Mouse (Mus musculus) B cell, adult 2 months (primary cell): Measurements from ENCODE around the gene Txndc11.

ENCODE experiments used
- DNase-seq, 2 experiments: peaks; one replicate each; pipeline ENCODE4 v3.0.0; 2022

Gene Txndc11

DNA sequence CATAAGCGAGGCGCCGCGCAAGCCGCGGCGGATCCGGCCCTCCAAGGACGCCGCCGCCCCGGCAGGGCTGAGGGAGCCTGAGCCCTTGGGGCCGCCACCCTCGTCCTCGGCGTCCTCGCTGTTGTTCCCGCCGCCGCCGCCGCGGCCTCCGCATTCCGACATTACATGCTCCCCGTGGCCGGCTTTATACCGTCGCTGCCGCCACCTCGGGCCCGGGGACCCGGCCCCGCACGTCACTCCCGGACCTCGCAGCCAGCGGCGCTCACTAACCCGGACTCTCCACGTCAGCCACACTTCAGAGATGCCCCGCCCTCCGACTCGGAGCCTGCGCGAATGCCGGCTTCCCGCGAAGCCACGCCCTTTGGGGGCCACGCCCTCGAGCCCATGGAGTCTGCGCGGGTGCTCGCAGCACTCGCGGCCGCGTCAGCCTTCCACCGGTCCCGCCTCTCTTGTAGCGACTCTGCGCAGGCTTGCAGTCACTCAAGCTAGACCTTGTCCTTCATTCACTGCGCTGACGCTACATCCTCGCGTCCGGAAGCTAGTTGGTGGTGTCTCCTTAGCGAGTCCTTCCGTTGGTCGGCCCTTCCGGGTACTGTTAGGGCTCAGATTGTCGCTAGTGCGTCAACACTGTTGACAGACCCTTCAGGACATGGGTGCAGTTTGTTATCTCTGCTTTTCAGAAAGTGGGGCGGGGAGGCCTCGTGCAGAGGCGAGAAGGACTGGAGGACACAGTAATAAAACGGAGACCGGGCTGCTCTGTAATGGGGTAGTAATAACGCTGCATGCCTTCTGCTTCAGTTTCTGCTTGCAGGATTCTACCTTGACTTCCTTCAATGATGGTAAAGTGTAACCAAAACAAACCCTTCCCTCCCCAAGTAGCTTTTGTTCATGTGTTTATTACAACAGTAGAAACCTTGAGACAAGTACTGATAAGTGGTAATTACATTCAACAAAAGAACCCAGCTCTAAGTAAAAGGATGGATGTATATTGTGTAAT, at the start of gene Txndc11:
Gene Txndc11, minus strand, starts transcription at position 303 of the 997 bp plus-strand sequence.
- DNase-seq = peak; percentile 100

DNA sequence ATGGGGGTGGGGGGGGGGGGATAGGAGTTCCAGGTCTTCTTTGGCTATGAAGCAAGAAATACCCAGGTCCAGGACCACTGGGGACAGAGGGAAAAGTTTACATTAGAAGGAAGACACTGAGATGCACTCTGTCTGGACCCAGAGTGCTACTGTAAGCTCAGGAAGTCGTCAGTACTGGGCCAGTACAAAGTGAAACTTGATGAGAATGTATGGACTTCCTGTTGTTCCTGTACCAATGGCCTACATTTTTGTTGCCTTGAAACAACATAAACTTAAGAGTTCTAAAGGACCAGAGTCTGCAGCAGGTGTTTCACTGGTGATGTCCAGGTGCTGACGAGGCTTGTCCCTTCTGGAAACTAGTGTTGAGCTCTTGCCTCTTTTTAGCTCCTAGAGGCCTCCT, 43.0 kb upstream of the Txndc11 start:
- DNase-seq = no peak

DNA sequence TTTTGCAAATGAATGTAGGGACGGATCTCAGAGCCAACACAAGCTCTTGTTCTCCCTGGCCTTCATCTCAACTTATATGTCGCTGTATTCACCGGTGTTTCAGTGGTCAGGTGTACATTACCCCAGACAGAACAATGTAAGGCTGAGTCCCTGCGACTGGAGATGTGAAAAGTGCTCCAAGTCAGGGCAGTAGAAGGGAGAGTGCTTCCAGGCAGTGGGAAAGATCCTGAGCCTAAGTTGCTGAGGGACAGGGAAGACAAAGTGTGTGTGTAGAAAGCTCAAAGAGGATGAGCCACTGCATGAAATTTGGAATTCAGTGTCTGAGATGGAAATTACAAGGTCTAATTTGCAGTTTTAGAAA, 42.4 kb upstream of the Txndc11 start:
- no peak for DNase-seq

DNA sequence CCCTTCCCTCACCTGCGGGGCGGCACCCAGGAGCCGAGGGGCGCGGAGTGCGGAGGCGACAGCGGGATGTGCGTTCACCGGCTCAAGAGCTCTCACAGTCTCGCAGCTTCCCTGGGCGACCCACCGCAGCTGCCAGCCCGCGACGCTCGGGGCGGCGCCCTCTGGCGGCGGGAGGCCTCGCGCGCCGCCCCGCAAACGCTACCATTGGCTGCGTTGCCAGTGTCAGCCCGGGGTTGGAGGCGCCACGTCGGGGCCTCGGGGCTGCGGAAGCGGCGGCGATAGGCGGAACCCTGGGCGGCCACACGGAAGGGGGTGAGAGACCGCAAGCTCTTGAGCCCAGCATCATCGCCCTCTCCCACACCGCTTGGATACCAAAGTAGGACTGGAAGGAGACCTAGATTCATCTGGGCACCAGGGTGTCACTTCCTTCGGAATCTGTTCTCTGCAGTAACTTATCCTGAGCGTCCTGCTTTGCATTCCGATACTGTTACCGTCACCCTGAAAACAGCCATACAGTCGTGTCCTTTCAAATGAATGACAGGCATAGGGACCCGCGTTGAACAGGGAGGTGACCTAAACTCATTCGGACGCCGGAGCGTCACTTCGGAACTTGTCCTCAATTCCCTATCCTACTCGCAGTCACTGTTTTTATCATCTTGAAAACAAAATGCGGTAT, 41.9 kb upstream of the Txndc11 start, which contains the start of gene Zc3h7a:
Gene Zc3h7a, minus strand, starts transcription at position 186 of the 676 bp plus-strand sequence.
- peak; percentile 93 to 94 for DNase-seq

DNA sequence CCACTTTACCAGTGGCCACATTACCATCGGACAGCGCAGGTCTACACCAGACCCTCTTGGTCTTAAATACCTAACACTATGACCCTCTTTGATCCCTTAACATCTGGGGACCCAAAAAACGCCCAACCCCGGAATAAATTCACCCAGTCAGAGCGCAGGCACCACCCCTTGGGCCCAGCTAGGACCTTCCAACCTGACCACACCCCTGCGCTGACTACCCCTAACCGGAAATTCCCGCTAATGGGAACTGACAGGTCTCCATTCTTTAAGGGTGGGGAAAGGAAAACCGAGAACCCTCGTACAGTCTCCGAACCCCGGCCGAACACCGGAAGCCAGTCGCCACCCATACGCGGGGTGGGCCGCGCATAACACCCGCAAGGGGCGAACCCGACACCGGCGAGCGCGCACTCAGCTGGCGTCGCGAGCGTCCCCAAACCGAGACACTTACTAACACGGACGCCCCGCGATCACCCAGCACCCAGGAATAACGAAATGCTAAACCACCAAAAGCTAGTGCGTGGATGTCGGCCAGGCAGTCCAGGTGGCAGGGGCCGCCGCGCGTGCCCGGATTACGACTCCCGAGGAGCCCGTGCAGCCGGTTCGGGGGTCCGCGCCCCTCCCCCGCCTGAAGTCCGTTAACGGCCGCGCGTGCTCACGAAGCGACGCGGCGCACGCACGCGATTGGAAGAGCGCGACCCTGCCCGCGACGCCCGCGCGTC, 41.2 kb upstream of the Txndc11 start:
- peak; percentile 67 to 74 for DNase-seq

DNA sequence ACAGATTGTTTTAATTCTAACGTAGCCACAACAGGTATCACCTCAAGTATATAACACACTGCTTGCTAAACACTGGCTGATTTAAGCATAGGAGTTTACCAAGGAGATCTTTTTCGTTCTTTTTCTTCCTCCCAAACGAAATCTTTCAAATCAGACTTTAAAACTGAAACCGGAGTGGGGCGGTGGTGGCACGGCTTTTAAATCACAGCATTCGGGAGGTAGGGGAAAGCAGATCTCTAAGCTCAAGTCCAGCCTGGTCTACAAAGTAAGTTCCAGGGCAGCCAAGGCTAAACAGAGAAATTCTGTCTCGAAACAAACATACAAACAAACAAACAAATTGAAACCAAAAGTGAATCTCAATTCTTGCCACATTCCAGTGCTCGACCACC, 40.6 kb upstream of the Txndc11 start:
- no peak for DNase-seq

DNA sequence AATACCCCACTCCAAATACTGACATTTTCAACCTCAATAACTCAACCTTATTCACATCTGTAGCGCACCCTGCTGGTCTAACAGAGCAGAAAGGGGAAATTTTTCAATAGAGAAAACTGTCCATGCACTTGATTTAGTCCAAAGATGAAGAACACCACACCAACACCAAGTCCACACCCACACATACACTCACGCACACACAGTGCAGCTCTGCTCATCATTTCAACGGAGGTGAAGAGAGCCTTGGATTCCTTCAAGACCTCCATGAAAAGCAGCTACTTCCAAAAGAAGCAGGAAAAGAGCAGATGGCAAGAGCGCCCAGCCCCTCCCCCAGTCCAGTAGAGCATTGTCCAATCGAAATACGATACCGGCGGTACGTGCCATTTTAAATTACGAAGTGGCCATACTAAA, 40.2 kb upstream of the Txndc11 start:
- peak; percentile 81 for DNase-seq

DNA sequence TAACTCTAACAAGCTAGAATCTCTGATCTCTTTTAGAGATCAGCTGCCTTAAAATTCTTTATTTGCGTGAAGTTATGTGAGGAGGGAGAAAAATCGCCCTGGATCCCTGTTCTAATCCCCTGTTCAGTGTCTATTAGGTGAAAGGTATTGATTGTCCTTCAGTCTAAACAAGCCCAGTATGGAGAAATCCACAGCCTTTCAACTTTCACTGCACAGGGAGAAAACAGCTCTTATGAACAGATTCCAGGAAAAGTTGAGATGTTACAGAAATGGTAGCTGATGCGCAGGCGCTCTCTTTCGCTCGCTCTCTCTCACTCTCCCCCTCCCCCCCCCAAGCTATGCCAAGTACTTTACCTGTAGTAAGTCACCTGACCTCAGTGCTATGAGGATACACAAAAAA, 37.2 kb upstream of the Txndc11 start:
- no peak for DNase-seq

DNA sequence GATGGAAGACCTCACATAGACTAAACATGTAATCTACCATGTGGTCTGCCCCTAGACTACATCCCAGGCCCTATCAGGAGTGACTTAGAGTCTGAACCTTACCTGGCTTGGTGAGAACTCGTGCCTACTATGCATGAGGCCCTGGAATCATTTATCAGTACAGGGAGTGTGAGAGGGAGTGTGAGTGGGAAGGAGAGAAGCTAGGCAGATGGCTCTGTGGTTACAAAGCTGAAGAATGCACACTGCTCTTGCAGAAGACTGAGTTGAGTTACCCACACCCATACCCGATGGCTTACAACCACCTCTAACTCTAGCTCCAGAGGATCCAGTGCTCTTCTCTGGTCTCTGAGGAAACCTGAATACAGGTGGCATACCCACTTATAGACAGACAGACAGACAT, 32.0 kb upstream of the Txndc11 start:
- DNase-seq = no peak

DNA sequence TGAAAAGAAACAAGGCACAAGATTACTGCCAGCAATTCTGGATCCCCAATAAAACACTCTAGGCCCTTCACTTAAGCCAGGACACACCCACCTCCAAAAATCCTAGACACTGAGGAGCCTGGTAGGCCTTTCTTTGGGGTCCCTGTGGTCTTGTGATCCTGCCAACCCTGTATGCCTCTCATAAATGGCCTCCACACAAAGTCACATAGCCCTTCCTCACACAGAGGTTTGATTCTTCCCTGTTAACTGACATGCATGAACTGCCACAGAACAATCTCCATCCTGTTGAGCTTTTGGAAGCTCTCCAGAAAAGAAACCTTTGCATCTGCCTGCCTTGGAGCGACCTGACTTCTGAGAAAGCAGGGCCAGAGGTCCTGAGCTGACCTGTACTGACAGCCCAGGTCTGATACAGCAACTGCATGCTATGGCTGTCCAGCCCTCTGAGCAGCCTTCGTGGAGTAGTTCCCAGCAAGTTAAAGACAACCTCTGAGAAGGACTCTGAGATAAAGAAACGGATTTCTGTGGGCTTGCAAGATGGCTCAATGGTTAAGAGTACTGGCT, 30.3 kb upstream of the Txndc11 start:
- DNase-seq = no peak

DNA sequence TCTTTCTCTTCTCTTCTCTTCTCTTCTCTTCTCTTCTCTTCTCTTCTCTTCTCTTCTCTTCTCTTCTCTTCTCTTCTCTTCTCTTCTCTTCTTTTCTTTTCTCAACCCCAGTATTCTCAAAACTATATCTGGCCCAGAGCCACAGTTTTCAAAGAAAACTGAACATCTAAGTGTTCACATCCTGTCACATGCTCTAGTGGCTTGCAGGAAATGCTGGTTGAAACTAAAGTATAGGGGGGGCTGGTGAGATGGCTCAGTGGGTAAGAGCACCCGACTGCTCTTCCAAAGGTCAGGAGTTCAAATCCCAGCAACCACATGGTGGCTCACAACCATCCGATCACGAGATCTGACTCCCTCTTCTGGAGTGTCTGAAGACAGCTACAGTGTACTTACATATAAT, 23.3 kb upstream of the Txndc11 start:
- DNase-seq = peak; percentile 38 to 55

DNA sequence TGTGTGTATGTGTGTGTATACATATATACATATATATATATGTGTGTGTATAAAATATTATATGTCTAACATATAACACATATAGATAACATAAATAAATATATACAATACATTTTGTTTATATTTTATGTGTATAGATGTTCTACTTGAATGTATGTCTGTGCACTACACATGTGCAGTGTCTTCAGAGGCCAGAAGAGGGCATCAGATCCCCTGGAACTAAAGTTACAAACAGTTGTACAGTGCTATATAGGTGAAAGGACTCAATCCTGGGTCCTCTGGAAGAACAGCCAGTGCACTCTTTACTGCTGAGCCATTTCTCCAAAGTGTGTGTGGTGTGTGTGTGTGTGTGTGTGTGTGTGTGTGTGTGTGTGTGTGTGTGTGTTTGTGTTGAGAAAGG, 20.1 kb upstream of the Txndc11 start:
- DNase-seq = peak; percentile 27 to 32

DNA sequence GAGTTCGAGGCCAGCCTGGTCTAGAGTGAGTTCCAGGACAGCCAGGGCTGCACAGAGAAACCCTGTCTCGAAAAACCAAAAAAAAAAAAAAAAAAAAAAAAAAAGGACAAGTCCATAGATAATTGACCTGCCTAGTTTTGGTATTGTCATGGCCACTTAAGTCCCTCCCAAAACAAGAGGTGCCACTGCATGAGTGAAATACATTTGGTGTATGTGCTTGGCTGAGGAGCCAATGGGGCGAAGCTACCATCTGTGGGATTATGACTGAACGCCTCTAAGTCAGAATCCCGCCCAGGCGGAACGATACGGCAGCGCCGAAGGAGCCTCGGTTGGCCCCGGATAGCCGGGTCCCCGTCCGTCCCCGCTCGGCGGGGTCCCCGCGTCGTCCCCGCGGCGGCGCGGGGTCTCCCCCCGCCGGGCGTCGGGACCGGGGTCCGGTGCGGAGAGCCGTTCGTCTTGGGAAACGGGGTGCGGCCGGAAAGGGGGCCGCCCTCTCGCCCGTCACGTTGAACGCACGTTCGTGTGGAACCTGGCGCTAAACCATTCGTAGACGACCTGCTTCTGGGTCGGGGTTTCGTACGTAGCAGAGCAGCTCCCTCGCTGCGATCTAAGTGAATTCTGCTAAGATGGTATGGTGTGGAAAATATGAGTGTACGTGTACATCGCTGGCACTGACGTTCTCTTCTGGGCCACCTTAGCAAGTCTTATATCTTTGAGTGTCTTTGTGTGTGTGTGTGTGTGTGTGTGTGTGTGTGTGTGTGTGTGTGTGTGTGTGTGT, 9.4 kb upstream of the Txndc11 start:
- DNase-seq = peak; percentile 100

DNA sequence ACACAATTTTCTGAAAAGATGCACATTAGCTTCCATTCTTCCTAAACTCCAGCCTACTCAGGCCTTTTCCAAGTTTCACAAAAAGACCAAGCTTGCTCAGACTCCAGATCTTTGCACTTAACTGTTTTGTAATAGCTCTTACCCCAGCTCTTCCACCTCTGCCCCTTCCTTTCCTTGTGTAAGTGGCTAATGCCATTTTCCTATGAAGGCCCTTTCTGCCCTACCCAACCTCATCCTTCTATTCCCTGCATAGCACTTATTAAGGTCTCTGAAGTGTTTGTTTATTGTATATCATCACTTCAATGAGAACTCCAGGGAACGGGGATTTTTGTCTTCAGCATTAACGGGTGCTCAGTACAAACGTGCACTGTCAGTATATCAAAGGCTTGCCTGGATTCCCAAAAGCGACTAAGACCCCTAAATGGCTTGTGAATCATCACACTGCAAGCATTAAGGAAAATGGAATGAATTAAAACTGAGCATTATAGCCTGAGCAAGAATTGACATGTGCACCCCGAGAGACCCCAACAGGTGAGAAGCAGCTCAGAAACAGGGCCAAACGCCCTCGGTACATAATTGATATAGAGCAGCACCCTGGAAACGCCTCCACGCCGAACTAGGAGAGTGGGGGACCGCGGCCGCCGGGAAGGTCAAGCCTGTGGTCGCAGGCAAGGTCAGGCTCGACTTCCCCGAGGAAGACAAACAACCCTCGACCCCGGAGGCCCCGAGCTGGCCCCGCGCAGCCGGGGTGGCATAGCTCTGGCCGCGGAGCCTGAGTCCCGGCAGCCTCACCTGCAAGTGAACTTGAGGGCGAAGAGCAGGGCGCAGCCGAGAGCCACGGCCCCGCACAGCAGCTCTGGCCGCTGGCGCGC, 738 bp downstream of the Txndc11 start:
- no peak for DNase-seq

DNA sequence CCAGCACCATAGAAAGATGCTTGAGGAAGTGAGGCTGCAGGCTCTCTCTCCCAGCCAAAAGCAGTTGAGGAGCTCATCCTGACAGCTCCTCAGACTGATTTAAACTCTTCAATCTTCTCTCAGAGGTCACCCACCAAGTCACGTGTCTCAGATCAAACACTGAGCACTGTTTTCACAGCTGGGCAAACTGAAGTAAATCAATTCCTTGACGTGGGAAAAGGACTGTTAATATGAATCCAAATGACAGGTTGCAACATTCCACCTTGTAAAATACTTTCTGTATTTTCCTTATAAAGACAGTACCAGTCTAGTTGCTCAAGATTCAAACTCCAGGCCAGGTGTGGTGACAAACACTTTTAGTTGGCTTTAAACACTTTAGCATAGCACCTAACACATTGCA, 1.6 kb downstream of the Txndc11 start:
- DNase-seq = no peak

DNA sequence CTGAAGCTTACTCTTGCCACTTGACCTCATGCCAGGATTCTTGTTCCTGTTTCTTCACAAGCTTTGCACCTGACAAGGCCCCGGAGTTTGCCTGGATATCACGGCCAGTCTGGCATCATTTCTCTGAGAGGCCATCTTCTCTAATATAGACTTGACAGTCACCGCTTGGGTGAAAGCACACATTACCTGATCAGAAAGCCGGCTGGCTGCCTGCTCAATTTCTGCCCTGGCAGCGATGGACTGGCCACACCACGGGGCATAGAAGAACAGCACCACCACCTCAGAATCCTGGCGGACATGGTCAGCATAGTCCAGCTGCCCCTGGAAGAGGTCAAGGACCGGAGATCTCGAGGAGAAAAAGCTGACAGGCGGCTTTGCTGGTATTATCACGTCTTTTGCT, 6.1 kb downstream of the Txndc11 start:
- no peak for DNase-seq

DNA sequence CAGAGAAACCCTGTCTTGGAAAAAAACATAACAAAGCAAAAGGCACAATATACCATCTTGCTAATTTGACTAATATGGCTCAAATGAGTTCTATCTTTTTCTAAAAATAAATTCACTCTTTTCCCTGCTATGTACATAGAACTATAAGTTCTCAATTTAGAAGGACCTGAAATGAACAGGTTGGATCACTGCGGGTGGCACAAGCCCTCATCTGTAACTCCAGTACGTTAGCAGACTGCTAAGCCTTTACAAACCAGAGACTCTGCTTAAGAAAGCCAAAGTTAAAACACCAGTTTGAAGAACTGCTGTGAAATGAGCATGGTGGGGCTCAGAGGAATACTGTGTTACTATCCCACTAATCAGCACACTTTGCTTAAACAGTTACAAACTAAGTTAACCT, 9.1 kb downstream of the Txndc11 start:
- DNase-seq = no peak

DNA sequence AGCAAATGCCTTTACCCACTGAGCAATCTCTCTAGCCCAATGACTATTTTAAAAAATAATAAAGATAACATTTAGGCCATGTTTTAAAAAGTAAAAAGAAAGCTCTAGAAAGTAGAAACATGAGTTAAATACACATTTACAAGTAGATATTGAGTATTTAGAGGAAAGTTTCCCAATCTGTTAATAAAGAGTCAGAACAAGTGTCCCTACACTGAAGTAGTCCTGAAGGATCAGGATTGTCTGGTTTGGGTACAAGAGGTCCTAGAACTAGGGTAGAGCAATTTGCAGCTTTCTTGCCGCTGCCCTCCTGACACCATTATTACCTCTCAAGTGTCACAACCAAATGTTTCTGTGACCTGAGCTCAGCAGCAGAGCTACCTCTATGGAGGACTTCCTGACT, 10.3 kb downstream of the Txndc11 start:
- DNase-seq = no peak

DNA sequence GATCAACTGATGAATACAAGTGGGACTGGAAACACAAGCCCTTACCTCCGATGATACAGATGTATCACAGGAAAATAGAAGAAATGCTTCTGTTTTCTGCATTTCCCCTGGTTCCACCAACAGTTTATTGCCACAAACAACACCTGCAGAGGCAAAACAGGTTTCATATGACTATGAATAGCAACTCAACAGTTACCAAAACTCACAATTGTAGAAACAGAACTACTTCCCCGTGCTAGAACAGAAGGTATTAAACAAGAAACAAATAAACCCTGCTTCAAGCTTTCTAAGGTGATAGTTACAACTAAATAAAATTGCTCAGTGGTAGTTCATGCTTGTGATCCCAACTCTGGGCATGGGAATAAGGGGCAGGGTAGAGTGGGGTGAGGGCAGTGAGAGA, 11.8 kb downstream of the Txndc11 start:
- no peak for DNase-seq

DNA sequence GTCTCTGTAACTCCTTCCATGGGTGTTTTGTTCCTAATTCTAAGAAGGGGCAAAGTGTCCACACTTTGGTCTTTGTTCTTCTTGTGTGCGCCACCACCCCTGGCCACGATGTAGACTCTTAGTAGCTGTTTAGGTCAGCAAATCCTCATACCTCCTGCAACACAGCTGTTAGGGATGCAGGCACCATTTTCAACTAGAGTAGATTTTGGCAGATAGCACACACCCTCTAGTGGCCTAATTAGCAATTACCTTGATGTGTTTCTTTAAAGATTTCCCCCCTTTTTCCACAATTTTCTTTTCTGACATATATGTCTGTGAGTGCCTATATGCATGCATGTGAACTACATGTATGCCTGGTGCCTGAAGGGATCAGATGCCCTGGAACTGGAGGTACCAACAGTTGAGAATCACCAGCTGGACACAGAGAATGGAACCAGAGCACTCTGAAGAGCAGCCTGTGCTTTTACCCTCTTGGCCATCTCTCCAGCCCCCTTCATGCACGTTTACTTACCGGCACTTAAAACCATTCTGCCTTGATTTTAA, 25.2 kb downstream of the Txndc11 start:
- DNase-seq = peak; percentile 48 to 49

DNA sequence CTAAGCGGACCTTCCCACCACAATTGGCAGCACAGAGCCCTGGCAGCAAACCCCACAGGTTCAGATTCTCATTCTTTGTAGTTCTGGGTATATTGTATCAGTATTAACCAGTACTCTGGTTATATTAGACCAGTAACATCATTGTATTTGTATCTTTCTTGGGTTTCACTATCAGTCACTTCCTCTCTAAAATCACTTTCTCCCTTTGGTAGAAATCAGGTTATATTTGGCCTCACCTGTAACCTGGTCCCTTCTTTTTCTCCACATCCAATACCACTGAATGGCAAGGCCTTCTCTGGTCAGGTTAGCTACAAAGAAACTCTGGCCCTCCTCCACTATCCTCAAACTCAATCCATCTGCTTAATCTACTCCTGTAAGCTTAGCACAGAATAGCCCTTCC, 29.5 kb downstream of the Txndc11 start:
- peak in 1 of 2 experiments; percentile 25 for DNase-seq
